Mouse (Mus musculus): ENCODE results near the gene Gm20388. TPM values are rescaled to one million over a fixed set of nuclear protein-coding genes. Genes with fewer than 3 reads are reported as not detected.

Gene Gm20388
- polyA plus RNA-seq, 1 experiment from 2014 or later: not detected

- Histone ChIP-seq H3K36me3 (no peaks in the 10 kb centered on the region), H3K9me3 (no peaks in the 10 kb centered on the region), H3K4me2 (replicated peaks) (no peak overlapping the region), H3K4me3 (no peak overlapping the region), H3K27me3 (no peaks in the 10 kb centered on the region), H3K4me1 (peaks cover 11% of the 10 kb centered on the region), H3K9ac (no peak overlapping the region), H3K27ac (no peak overlapping the region)
- 84% methylated on average over 11 of the region's 11 CpGs for WGBS
- no peak for ATAC-seq (ENCODE audit: insufficient number of reproducible peaks, insufficient read depth, low FRiP score, low TSS enrichment)
These were observed 2158.6 kb downstream of the Gm20388 start for GRCm38 (mm10) chr8:122069281-122069680.

GRCm38 (mm10) chr8:122071193-122071592 is 2160.6 kb downstream of the Gm20388 start:
- WGBS: 55% methylated on average over 4 of the region's 4 CpGs
- Histone ChIP-seq H3K9ac (no peak overlapping the region), H3K27ac (no peak overlapping the region), H3K9me3 (no peaks in the 10 kb centered on the region), H3K27me3 (no peaks in the 10 kb centered on the region), H3K4me2 (replicated peaks) (no peak overlapping the region), H3K4me1 (no peaks in the 10 kb centered on the region), H3K36me3 (no peaks in the 10 kb centered on the region), H3K4me3 (no peak overlapping the region)
- no peak for ATAC-seq (ENCODE audit: insufficient number of reproducible peaks, insufficient read depth, low FRiP score, low TSS enrichment)

- Histone ChIP-seq H3K9ac (no peak overlapping the region), H3K9me3 (no peaks in the 10 kb centered on the region), H3K27me3 (peaks cover 6% of the 10 kb centered on the region), H3K4me1 (no peaks in the 10 kb centered on the region), H3K4me2 (replicated peaks) (no peak overlapping the region), H3K27ac (no peak overlapping the region), H3K4me3 (no peak overlapping the region), H3K36me3 (no peaks in the 10 kb centered on the region)
- 66% methylated on average over 9 of the region's 9 CpGs for WGBS
- peak; percentile 5; the same call in 1 of the 2 replicates for ATAC-seq (ENCODE audit: insufficient number of reproducible peaks, insufficient read depth, low FRiP score, low TSS enrichment)
These were observed 2163.3 kb downstream of the Gm20388 start for GRCm38 (mm10) chr8:122073964-122074363.

GRCm38 (mm10) chr8:122074442-122074841 is 2163.8 kb downstream of the Gm20388 start:
- Histone ChIP-seq H3K36me3 (no peaks in the 10 kb centered on the region), H3K27ac (no peak overlapping the region), H3K4me2 (replicated peaks) (no peak overlapping the region), H3K27me3 (peaks cover 8% of the 10 kb centered on the region), H3K9ac (no peak overlapping the region), H3K4me3 (no peak overlapping the region), H3K4me1 (no peaks in the 10 kb centered on the region), H3K9me3 (no peaks in the 10 kb centered on the region)
- no peak for ATAC-seq (ENCODE audit: insufficient number of reproducible peaks, insufficient read depth, low FRiP score, low TSS enrichment)
- 64% methylated on average over 9 of the region's 9 CpGs for WGBS

DNA sequence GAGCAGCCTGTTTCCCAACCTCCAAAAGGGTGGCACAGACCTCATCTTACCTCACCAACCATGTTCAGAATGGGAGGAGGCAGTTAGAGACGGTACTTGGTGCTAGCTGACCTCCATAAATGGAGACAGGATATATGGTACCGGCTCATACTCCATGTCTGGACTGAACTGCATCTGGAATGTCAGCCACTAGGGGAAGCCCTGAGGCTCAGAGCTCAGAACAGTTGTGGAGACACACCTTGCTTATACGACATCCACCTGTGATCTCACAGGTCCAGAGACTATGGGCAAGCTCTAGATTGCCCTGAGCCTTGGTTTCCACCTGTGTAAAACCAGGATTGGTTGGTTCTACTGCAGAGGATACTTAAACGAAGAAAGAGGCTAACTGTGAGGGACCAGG is 2164.3 kb downstream of the Gm20388 start:
- Histone ChIP-seq H3K4me1 (no peaks in the 10 kb centered on the region; the same call in 1 of the 2 replicates), H3K9me3 (no peaks in the 10 kb centered on the region), H3K4me2 (replicated peaks) (no peak overlapping the region), H3K4me3 (no peak overlapping the region), H3K9ac (no peak overlapping the region), H3K27ac (no peak overlapping the region), H3K27me3 (peaks cover 8% of the 10 kb centered on the region), H3K36me3 (no peaks in the 10 kb centered on the region)
- 78% methylated on average over 4 of the region's 4 CpGs for WGBS
- ATAC-seq (ENCODE audit: insufficient number of reproducible peaks, insufficient read depth, low FRiP score, low TSS enrichment): no peak

GRCm38 (mm10) chr8:122076183-122076842 is 2165.7 kb downstream of the Gm20388 start:
- Histone ChIP-seq H3K27ac (no peak overlapping the region), H3K4me3 (no peak overlapping the region), H3K4me1 (peaks cover 8% of the 10 kb centered on the region; the same call in 1 of the 2 replicates), H3K9ac (no peak overlapping the region), H3K27me3 (peaks cover 8% of the 10 kb centered on the region), H3K4me2 (replicated peaks) (no peak overlapping the region), H3K9me3 (no peaks in the 10 kb centered on the region), H3K36me3 (no peaks in the 10 kb centered on the region)
- ATAC-seq (ENCODE audit: insufficient number of reproducible peaks, insufficient read depth, low FRiP score, low TSS enrichment): no peak
- 33% methylated on average over 23 of the region's 23 CpGs for WGBS

DNA sequence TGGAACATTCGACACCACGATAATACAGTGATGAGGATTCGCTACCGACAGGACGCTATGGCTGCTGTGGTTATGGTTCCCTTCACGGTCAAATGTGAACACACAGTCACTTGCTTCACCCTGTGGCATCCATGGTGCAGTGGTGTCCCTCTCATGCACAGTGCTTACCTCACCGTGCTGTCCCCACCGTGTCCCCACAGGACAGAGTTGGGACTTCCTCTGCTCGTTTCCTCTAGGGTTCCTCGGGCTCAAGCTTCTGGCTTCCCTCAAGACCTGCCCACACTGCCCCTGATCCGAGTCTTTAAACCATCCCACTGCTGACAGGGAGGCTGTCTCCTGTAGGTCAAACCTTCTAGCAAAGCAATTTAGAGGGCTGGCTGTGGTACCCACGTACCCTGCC is 2167.7 kb downstream of the Gm20388 start:
- 89% methylated on average over 12 of the region's 12 CpGs for WGBS
- Histone ChIP-seq H3K4me3 (no peak overlapping the region), H3K27ac (no peak overlapping the region), H3K9me3 (no peaks in the 10 kb centered on the region), H3K4me1 (peaks cover 8% of the 10 kb centered on the region; the same call in 1 of the 2 replicates), H3K9ac (no peak overlapping the region), H3K27me3 (peaks cover 8% of the 10 kb centered on the region), H3K36me3 (no peaks in the 10 kb centered on the region), H3K4me2 (replicated peaks) (no peak overlapping the region)
- ATAC-seq (ENCODE audit: insufficient number of reproducible peaks, insufficient read depth, low FRiP score, low TSS enrichment): no peak

- WGBS: 59% methylated on average over 6 of the region's 6 CpGs
- Histone ChIP-seq H3K36me3 (no peaks in the 10 kb centered on the region), H3K27me3 (peaks cover 8% of the 10 kb centered on the region), H3K4me2 (replicated peaks) (no peak overlapping the region), H3K9ac (no peak overlapping the region), H3K27ac (no peak overlapping the region), H3K4me1 (peaks cover 8% of the 10 kb centered on the region; the same call in 1 of the 2 replicates), H3K9me3 (no peaks in the 10 kb centered on the region), H3K4me3 (no peak overlapping the region)
- no peak for ATAC-seq (ENCODE audit: insufficient number of reproducible peaks, insufficient read depth, low FRiP score, low TSS enrichment)
These were observed 2168.5 kb downstream of the Gm20388 start for GRCm38 (mm10) chr8:122079093-122079492.

- no peaks in the 10 kb centered on the region for H3K36me3 ChIP-seq
- peaks cover 8% of the 10 kb centered on the region for H3K4me1 ChIP-seq
- peaks cover 8% of the 10 kb centered on the region for H3K27me3 ChIP-seq
- no peak overlapping the region for H3K4me3 ChIP-seq
- H3K9ac ChIP-seq: no peak overlapping the region
- no peaks in the 10 kb centered on the region for H3K9me3 ChIP-seq
- no peak overlapping the region for H3K4me2 ChIP-seq (replicated peaks)
- no peak for ATAC-seq (ENCODE audit: insufficient number of reproducible peaks, insufficient read depth, low FRiP score, low TSS enrichment)
- no peak overlapping the region for H3K27ac ChIP-seq
- WGBS: 46% methylated on average over 5 of the region's 5 CpGs
These were observed 2169.7 kb downstream of the Gm20388 start for GRCm38 (mm10) chr8:122080347-122080746.

DNA sequence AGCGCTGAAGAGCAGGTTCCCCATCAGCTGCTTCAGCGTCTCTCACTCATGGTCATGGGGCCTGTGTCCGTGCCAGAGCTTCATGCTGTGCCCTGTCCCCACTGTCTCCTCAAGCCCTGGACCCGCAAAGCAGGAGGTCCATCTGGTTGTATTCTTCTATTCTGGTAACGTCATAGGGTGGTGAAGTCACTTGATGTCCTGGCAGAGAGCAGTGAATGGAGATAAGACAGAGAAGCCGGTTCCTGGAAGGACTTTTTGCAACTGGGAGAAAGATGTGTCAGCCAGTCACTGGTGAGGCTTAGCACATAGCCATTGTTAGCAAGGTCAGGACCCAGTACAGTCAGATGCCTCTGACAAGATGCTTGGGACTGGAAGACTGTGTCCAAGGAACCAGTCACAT is 2172.8 kb downstream of the Gm20388 start:
- Histone ChIP-seq H3K27me3 (peaks cover 3% of the 10 kb centered on the region; the same call in 1 of the 2 replicates), H3K36me3 (no peaks in the 10 kb centered on the region), H3K4me3 (no peak overlapping the region), H3K9ac (no peak overlapping the region), H3K27ac (no peak overlapping the region), H3K9me3 (no peaks in the 10 kb centered on the region), H3K4me1 (peaks cover 8% of the 10 kb centered on the region), H3K4me2 (replicated peaks) (no peak overlapping the region)
- whole genome bisulfite sequencing: 92% methylated on average over 6 of the region's 6 CpGs
- no peak for ATAC-seq (ENCODE audit: insufficient number of reproducible peaks, insufficient read depth, low FRiP score, low TSS enrichment)

DNA sequence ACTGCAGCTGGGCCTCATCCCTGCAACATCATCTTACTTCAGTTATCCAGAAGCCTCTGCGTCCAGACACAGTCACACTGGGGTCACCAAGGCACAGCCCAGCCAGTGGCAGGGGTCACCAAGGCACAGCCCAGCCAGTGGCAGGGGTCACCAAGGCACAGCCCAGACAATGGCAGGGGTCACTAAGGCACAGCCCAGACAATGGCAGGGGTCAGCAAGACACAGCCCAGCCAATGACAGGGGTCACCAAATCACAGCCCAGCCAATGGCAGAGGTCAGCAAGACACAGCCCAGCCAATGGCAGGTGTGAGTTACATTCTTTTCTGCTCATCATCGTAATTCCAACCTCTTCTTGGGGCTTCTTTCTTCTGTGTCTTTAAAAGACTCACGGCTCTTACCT is 2173.5 kb downstream of the Gm20388 start:
- Histone ChIP-seq H3K27me3 (no peaks in the 10 kb centered on the region; the same call in 1 of the 2 replicates), H3K4me1 (peaks cover 8% of the 10 kb centered on the region), H3K9ac (no peak overlapping the region), H3K4me2 (replicated peaks) (no peak overlapping the region), H3K4me3 (no peak overlapping the region), H3K27ac (no peak overlapping the region), H3K9me3 (no peaks in the 10 kb centered on the region), H3K36me3 (no peaks in the 10 kb centered on the region)
- WGBS: 32% methylated on average over 3 of the region's 3 CpGs
- no peak for ATAC-seq (ENCODE audit: insufficient number of reproducible peaks, insufficient read depth, low FRiP score, low TSS enrichment)

DNA sequence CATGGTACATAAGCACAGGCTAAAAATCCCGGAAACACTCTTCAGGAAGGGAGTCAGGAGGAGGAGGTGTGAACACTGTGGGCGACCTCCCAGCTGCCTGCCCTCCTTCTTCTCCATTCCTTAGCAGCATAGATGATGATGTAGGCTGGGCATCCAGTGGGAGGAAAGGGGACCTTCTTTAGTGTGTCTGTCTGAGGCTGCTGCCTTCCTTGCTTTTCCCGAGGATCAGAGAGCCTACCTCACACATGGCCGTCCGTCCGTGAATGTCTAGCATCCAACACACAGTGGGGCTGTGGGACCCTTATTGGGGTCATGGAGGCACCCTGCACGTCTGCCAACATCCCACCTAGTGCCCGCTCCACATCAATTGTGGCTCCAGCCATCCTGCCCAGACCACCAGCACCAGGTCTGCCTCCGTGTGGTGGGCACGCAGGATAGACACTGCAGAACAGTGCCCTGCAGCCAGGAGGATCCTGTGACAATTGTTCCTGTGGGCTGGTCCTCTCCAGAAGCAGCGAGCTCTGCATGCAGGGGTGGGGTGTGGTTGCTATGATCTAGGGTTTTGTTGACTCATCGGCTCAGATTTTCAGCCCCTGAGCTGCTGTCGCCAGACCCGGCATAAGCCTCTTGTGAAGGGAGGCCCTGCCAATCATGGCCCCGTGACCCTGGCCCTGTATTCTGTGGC is 2174.2 kb downstream of the Gm20388 start:
- Histone ChIP-seq H3K9ac (no peak overlapping the region), H3K27me3 (no peaks in the 10 kb centered on the region; the same call in 1 of the 2 replicates), H3K4me1 (peaks cover 8% of the 10 kb centered on the region), H3K36me3 (no peaks in the 10 kb centered on the region), H3K4me3 (no peak overlapping the region), H3K9me3 (no peaks in the 10 kb centered on the region), H3K27ac (no peak overlapping the region), H3K4me2 (replicated peaks) (no peak overlapping the region)
- WGBS: 73% methylated on average over 15 of the region's 15 CpGs
- no peak for ATAC-seq (ENCODE audit: insufficient number of reproducible peaks, insufficient read depth, low FRiP score, low TSS enrichment)
